Mouse (Mus musculus): Measurements from ENCODE around the gene Prrg2.
"Not testable (repeated sequence)": the region's sequence is repeated elsewhere in the genome, so short reads cannot be mapped to it uniquely, and the experiment has no call there.

The Prrg2 gene

DNA sequence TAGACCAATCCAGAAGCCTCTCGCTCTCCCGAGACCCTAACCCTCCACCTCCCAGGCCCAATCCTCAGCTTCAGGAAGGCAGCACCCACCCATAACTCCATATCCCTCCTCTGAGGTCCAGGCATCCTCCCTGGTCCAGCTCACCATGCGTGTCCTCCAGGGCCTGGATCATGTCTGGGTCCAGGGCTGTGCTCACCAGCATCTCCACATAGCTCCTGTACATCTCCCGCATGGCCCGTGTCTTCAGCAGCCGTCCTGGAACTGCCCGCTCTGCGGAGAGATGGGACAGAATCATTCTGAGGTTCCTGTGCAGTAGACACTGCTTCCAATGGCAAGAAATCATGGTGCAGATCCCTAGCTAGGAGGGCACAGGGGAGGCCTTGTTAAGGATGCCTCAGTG lies 31.6 kb downstream of the Prrg2 start:
- DNase-seq: no peak

DNA sequence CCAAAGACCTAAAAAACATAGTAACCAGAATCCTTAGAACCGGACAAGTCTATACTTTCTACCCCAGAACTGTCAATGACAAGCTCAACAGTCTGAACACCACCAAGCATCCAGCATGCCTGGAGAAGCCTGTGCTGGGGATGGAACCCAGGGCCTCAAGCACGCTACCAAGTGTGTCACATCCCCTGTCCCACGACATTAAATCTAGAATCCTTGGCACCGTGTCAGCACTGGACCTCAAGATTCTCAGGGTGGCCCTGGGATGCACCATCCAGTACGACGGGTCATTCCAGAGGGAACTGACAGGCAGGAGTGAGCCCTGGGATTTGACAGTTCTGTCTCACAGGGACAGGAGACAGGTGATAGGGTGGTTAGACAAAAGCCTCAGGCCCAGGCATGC lies 32.5 kb downstream of the Prrg2 start:
- no peak for DNase-seq

DNA sequence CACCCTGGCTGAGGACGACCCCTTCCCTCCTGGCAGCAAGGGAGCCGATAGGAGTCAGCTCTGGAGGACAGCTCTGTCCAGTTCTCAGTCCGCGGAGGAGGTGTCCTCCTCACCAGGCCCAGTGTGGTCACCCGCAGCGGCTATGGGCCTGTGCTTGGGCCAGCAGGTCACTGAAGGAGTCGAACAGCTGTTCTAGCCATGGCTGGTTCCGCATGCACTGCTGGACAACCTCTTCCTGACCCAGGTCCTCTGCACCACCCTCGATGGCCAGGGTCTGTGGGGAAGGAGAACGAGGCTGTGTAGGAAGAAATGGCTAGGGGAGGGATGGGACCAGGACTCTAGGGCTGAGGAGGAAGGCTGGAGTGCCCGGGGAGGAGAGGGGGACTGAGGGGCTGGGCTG lies 34.1 kb downstream of the Prrg2 start:
- DNase-seq: no peak

DNA sequence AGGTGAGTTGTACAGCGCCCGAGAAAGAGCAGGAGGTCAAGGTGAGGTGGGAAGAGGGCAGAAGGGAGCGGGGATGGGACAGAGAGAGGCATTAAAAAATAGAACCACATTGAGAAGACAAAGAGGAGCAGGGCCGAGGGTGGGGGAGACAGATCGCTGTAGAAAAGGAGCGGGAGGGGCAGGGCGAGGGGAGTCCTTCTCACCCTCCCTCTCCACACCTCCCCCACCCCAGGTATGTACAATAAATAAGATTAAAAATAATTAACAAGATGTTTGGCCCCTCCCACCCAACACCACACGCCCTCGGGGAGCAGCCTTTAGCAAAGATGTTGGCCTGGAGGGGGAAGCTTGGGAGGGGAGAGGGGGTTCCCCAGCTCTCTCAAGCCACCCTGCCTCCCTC lies 34.7 kb downstream of the Prrg2 start:
- DNase-seq: no peak

DNA sequence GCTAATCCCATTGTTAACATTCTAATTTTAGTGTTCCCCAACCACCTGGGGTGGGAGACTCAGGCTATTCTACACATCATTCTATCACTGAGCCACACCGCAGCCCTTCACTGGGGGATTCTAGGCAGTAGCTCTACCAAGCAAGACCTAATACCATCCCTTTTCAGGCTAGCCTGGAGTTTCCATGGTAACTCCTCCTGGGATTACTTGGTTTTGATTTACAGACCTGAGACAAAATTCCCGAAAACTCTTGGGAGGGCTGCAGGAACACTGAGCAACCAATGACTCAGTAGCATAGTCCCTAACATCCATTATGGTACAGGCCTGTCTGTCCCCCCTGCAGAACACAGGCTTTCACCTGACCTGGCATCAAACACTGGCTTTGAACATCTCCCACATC lies 36.2 kb downstream of the Prrg2 start:
- no peak for DNase-seq

DNA sequence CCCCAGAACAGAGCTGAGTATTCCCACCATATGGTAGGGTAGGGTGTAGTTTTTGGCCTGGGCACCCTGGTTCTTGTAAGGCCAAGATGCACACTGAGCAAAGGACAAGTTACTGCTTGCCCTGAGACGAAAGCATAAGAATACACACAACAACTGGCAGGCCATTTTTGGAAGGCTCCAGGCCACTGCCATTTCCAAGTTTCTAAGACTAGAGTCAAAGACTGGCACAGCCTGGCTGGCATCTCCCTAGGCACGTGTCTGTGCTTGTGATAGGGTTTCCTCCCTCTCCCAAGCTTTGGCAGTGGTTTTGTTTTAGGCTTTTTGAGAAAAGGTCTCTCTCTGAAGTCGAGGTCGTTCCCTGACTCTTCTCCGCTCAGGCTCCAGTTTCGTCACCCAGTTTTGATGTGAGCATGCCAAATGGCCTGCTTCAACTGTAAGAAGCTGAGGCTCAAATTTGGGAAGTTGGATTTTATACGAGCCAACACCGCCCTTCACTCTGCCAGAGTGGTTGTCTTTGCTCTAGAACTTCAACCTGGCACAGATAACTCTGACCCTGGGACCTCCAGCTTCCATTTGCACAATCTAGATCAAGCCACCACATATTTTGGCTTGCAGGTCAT lies 36.8 kb downstream of the Prrg2 start:
- DNase-seq: no peak

DNA sequence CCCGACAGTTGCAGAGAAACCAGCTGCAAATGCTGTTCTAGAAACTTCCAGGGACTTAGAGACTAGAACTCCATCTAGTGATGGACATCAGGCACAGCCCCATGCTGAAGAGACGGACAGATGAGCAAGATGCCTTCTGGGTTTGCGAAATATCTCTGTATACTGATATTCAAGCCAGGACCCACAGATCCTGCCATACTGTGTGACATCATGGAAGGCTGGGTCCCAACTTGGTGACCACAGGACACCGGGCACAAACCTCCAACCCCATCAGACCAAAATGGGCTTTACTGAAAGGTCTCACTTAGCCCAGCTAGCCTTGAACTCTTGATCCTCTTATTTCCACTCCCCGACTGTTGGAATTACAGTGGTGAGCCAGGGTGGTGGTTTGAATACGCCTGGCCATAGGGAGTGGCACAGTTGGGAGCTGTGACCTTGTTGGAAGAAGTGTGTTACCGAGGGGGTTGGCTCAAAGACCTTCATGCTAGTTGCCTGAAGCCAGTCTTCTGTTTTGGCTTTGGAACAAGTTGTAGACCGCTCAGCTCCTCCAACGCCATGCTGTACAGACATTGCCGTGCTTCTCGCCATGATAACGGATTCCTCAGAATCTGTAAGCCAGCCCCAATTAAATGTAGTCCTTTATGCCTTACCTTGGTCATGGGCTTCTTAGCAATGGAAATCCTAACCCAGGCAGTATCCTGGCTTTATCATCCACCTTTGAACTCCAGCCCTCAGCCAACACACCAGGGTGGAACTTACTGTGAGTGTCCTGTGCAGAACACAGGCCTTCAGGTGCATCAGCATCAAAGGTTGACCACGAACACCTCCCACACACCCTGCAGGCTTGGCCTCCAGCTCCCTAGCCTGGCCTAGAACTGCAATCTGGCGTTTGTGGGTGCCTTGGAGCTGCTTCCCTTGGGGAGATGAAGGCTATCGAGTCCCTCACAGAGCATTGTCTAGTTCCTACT lies 37.9 kb downstream of the Prrg2 start:
- no peak for DNase-seq

DNA sequence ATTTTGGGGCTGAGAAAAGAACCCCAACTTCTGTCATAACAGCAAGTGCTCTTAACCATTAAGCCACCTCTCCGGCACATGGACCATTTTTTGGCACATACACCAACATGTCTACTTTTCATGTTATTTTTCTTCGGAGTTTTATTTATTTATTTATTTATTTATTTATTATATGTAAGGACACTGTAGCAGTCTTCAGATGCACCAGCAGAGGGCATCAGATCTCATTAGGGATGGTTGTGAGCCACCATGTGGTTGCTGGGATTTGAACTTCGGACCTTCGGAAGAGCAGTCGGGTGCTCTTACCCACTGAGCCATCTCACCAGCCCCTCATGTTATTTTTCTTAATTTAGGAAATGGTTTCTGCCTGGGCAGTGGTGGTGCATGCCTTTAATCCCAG lies 38.8 kb downstream of the Prrg2 start:
- DNase-seq: not testable (repeated sequence)

DNA sequence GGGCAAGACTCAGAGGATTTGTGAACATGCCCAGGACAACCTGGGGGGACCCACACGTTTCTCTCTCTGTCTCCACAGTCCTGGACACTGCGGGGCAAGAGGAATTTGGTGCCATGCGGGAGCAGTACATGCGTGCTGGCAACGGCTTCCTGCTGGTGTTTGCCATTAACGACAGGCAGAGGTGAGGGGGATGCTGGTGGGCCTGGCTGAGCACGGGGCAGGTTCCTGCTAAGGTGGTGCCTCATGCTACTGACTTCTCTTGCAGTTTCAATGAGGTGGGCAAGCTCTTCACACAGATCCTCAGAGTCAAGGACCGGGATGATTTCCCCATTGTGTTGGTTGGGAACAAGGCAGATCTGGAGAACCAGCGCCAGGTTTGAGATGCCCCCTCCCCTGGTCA lies 42.3 kb downstream of the Prrg2 start:
- no peak for DNase-seq

DNA sequence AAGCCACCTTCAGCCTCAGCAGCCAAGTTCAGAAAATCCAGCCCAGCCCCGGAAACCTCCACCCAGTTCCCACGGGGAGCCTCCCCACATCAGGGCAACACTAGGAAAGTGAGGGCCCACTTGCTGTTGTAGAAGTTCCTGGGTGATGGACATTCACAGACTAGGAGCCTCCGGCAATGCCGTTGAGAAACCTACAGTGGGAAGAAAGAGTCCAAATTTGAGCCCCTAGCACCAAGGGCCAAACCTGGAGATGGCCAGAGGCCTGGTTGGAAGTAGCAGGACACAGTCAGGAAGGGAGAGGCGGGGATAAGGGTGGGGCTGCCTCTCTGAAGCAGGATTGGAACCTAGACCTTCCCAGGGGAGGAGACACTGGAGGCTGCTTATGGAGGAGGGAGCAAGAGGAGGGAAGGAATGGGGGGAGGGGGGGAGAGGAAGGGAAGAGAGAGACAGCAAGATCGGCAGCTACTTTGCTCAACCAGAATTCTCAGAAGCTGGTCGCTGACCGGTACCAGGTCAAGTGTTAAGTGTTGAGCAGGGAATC lies 43.4 kb downstream of the Prrg2 start:
- DNase-seq: no peak

DNA sequence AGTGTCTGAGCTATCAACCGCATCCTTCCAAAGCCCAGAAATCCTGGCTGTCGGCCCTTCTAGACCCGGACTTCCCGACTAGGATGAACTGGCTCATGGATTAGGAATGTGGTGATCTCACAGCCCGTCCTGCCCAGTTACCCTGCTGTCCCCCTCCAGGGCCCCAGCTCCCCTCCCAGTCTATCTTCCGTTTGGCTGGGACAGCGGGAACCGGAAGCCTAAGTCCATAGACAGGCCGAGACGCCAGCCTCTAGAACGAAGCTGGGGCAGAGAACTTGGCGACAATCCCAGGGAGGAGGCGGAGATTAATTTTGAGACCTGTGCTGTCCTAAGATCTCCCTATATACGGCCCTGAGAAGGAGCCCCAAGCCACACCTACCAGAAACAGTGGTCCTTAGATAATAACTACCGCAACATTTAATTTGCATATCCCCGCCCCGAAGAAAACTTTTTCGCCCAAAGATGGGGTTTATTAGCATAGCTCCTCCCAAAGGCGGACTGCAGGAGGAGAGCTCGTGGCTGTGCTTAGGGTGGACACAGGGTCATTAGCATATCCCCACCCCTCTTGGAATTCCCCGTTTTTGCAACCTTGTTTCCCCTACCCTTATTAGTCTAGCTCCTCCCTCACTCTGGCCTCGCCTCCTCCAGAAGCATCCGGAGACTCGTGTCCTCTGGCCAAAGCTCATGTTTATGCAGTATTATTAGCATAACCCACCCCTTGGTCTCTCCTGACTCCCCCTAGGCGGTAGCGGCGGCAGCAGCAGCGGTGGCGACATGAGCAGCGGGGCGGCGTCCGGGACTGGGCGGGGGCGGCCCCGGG lies 45.0 kb downstream of the Prrg2 start, which contains the start of gene Rras:
Rras (plus strand) TSS at position 720 of the 820 bp plus-strand sequence.
- DNase-seq: peak; percentile 70 to 88

DNA sequence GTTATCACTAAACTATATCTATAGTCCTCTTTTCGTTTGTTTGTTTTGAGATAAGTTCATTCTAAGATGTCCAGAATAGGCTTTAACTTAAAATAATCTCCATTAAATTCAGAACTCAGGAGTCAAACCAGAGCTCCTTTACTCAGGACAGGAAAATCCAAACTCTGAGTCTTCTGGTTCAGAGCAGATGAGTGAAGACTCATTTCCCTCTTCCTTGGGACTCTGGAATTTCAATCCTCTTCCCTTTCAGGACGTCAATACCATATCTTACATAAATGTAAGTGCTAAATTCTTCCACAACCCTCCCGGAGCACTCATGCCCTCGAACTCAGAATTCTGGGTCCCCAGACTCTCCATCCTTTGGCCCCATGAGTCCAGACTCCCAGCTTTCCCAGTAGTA lies 45.7 kb downstream of the Prrg2 start:
- DNase-seq: no peak

DNA sequence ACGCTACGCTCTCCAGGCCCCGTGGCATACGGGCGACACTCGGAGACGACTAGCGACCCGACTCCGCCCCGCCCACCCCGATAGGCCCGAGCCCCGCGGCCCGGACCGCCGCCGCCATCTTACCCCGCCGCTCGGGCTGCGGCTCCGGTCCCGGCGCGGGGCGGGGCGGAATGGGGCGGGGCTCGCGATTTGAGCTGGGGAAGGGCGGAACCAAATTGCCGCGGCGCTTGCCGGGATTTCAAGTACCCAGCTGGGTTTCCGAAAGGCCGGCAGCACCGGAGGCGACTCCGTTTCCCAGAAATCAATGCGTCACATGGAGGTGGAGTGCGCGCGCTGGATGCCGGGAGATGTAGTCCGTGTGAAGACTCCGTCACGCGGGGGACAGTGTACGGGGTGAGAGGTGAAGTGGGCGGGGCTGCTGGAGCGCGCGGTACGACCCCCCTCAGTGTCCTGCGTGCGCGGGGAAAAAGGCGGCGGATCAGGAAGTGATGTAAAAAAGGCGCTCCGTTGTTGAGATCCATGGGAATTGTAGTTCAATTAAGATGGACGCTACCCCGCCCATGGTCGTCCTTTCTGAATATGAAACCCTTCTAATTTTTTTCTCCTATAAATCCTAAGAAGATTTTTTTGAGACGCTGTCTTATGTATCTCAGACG lies 46.4 kb downstream of the Prrg2 start, which contains the start of gene Scaf1:
Scaf1 (minus strand) TSS at position 407 of the 656 bp plus-strand sequence.
- peak; percentile 99 to 100 for DNase-seq

DNA sequence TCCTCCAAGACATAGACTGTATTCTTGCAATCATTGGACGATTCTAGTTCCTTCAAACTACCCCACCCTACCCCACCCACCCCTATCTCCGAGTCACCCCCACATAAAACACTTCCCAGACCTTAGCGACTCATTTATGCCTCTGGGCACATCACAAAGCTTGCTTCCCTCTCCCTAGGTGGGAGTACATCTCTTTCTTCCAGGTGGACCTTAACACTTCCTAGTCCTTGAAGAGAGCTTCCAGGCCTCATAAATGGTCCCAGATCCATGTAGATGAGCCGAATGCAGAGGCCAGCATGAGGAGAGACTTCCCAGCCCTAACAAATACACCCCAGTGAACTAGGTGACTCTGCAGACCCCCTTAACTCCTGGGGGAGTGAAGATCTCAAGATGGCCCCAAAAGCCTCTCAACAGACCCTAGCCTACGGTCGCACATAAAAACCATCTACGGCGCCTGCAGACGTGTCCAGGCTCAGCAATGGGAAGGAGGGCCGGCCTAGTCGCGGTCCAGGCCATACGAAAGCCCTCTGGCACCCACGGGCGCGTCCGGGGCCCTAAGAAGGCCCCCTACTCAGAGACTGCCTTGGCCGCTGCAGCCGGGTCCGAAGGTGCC lies 47.0 kb downstream of the Prrg2 start:
- DNase-seq: no peak

DNA sequence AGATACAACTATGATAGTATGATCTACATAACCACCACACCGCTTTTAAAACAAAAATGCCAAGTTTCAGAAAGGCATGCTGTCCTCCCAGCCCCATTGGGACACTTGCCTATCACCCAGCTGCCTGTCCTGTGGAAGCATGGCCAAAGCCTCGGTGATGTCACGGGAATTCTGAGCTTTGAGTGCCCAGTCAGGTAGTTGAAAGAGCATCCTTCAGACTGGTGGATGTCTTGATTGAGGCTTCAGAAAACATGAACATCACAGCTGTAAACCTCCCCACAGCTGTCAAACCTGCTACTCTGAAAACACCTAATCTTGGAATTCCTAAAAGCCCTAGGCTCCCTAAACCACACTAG lies 48.4 kb downstream of the Prrg2 start:
- no peak for DNase-seq

DNA sequence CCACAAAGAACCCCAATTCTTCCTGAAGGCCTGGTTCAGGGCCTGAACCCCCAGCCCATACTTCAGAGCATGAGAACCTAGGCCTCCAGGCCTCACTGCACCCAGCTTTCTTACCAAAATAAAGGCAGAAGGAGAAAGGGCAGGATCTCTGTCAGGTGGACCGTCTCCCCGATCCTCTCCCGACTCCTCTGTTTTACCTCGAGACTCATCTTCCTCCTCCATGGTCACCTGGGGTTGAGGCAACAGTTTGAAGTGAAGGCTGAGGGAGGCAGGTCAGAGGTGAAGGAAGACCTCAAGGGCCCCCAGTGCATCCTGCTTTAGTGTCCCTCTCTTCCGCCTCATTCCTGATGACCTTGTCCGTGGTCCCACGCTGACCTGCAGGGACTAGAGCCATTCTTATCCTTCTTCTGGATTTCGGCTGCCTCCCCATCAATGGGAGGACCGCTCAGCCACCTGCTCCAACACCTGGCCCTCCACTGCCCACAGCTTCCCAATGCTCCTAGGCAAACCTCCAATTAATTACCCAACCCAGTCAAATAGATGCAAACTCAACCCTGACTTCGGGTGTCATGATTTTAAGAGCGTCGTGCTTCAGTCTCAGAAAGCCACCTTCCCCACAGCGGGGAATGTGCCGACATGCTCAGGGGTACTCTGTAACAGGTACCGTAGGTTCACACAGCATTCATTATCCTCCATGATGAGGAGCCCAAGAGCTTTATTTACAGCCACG lies 48.9 kb downstream of the Prrg2 start:
- DNase-seq: peak in 1 of 2 experiments; percentile 2

DNA sequence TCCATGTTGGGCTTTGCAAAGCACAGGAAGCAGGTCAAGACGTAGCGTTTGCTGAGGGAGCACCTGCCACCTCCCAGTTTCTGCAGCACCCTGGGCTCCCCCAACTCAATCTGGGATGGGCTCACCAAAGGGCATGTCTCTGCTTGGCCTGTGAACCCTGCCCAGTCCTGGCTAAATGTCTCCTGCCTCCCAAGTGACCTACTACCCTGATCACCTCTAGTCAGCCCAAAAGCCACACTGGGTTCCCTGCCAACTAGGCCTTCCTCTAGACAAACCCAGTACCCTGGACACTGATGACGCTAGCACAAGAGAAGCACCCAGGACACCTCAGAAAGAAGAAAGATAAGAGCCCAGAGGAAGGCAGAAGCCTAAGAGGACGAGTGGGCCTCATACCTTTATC lies 49.7 kb downstream of the Prrg2 start:
- DNase-seq: no peak

DNA sequence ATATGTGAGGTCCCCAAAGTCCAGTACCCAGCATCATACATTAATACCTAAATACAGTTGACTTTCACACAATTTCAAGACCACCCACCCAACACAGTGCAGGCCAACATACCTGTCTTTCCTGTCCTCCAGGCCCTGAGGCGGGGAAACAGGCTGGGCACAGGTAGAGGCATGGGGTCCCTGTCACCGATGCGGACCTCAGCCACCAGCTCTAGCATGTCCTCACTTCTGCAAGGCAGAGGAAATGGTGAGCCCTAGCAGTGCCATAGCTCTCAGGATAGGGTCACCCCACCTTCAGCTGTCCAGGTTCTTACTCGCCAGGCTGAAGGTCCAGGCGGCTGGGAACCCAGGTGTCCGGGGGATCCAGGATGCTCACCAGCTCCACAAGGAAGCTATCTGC lies 50.5 kb downstream of the Prrg2 start:
- DNase-seq: peak in 1 of 2 experiments; percentile 6

DNA sequence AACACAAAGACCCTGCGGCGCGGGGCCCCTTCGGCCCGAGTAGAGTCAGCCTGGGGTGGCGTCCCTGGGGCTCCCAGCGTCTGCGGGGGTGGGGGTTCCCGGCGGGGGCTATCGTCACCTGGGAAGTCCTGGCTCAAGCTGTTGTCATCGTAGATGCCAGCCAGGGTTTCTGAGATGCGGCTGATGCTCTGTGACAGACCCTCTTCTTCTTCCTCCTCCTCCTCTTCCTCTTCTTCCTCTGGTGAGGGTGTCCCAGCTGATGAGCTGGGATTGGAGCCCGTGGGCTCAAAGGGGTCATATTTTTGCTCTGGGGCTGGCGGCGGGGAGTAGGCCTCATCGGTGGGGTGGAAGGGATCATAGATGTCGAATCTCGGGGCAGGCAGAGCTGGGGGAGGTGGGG lies 54.1 kb downstream of the Prrg2 start:
- peak in 1 of 2 experiments; percentile 2 for DNase-seq

DNA sequence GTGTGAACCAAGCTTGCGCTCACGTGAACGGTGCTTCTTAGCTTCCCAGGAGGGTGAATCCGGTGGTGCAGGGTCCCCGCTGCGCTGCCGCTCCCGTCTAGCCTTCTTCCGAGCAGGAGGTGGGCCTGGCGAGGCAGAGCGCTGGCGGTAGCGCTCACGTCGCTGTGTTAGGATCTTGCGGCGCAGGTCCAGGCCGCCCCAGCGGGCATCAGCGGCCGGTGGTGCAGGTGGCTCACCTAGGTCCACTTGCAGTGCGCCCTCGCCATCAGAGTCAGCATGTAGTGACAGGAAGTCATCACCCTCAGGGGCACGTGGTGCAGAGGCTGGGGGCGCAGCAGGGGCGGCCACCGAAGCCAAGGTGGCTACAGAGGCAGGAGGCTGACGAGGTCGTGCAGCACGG lies 54.6 kb downstream of the Prrg2 start:
- DNase-seq: peak in 1 of 2 experiments; percentile 7

DNA sequence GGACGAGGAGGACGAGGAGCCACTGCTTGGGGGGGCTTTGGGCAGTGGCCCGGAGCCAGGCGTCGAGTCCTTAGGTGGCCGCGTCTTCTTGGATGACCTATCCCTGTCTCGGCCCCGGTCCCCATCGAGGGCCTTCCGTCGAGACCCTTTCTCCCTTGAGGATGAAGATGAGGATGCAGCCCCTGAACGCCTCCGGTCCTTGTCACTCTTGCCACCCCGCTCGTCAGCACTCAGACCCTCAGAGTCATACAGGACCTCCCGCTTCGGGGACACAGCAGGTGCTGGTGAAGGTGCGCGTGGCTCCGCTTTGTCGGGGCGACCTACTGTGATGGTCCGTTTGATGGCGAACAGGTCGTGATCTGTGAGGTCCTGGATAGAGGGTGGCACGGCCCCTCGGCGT lies 55.3 kb downstream of the Prrg2 start:
- DNase-seq: peak in 1 of 2 experiments; percentile 3

Data from cerebellum, adult 18-20 months (tissue).